Mouse (Mus musculus) E14TG2a.4 (cell line): ENCODE measurements around the gene Tbc1d2b.

ENCODE experiments used
- CTCF ChIP-seq: conservative IDR thresholded peaks from 2 replicates; pipeline ENCODE4 v1.5.1; 2014; ENCODE audit warnings: low read length
- NANOG ChIP-seq: IDR thresholded peaks from 2 replicates; pipeline ENCODE4 v1.6.1; 2014; ENCODE audit warnings: borderline replicate concordance, low read length, mixed read lengths
- POU5F1 ChIP-seq: IDR thresholded peaks from 2 replicates; pipeline ENCODE4 v1.6.1; 2014; ENCODE audit warnings: low read length, borderline replicate concordance

GRCm38 (mm10) chr9:90166615-90167014 lies 104.0 kb downstream of the Tbc1d2b start:
- TF ChIP-seq CTCF (no peak), NANOG (no peak), POU5F1 (no peak)
